Mouse (Mus musculus): ENCODE data around the gene Gp6.
"Not testable (repeated sequence)": the region's sequence is repeated elsewhere in the genome, so short reads cannot be mapped to it uniquely, and the experiment has no call there.

Gp6 gene

GRCm38 (mm10) chr7:4397730-4398129 lies at the start of gene Gp6:
Gp6 (minus strand) TSS chr7:4397744.
- no peak for DNase-seq

DNA sequence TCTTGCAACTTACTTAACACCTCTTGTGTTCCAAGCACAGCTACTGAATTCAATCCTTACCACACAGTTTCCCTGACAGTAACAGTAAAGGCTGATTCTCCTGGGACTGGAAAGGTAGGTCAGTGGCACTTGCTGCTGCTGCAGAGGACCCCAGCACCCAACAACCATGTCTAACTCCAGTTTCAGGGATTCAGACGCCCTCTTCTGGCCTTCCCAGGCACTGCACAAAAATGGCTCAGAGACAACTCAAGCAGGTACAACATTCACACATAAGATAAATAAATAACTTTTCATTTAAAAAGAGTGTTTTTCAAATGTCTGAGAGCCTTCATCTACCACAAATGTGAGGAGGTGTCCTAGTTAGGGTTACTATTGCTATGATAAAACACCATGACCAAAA lies 49.6 kb upstream of the Gp6 start:
- no peak for DNase-seq

DNA sequence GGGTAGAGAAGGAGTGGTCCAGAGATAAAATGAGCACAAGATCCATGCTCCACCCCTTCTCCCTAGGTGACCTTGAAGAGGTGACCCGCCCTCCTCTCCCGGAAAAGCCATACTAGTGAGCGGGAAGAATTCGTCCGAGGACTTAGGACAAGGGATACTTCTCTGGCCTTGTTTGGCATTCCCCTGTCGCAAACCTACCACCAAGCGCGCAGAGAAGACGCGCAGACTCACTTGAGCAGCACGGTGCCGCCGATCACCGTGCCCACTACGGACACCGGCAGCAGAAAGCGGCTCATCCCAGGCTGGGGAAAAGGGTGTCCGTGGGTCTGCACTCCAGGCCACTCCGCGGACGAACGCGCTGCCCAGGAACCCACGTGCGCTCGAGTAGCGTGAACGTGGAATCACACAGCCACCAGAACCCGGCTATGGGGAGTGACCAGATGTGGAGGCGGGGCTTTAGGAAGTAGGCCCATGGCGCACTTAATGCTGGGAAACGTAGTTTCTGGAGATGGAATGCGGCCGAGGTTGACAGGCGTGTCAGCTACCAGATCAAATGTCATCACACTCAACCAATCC lies 47.8 kb upstream of the Gp6 start, which contains the start of gene Rdh13:
Gene Rdh13, minus strand, starts transcription at position 434 of the 576 bp plus-strand sequence.
- peak; percentile 93 for DNase-seq

- no peak for DNase-seq
These were observed 43.0 kb upstream of the Gp6 start for GRCm38 (mm10) chr7:4440549-4440948.

- DNase-seq = no peak
These were observed 40.2 kb upstream of the Gp6 start for GRCm38 (mm10) chr7:4437721-4438120.

- DNase-seq = no peak
These were observed 34.5 kb upstream of the Gp6 start for GRCm38 (mm10) chr7:4432026-4432425.

DNA sequence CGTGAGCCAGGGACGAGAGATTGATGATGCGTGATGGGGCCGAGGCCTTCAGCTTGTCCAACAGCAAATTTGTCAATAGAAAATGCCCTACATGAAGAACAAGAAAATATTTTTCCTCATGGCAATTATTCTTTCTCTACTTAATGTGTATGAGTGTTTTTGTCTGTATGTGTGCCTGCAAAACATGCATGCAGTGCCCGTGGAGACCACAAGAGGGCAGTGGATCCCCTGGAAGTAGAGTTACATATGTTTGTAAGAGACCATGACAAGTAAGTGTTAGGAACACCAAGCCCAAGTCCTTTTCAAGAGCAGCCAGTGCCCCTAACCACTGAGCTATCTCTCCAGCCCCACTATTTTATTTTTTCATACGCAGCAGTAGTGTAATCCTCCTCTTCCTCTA lies 34.0 kb upstream of the Gp6 start:
- peak; percentile 48 for DNase-seq

- no peak for DNase-seq
These were observed 32.8 kb upstream of the Gp6 start for GRCm38 (mm10) chr7:4430246-4430844.

DNA sequence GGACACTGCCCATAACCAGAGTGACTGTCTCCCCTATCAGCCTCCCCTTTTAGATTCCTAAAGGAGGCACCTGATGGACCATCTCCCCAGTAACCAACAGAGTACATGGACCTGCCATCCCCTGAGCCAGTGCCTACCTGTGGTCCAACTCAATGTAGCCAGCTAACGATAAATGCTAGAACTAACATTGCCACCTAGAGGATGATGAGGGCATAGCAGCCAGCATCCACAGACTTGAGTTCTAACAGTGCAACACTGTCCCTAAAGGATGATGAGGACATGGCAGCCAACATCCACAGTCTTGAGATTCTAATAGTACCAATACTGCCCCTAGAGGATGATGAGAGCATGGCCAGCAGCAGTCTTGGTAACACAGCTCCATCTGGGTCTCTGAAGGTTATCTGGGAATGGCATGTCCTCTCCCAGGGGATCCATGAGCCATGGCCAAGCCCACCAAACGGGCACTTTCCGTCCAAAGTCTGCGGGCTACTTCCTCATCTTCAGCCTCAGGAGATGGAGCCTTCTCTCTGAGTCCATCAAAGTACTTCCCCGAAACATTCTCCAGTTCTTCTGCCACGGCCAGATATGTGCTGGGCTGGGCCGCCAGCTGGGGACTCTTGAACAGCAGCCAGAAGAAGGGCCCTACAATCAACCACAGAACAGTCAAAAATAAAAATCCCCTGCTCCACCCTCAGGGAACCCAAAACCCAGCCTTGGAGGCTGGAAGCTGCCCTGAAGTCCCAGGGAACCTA lies 29.8 kb upstream of the Gp6 start:
- peak; percentile 88 for DNase-seq

- no peak for DNase-seq
These were observed 22.7 kb upstream of the Gp6 start for GRCm38 (mm10) chr7:4420230-4420629.

GRCm38 (mm10) chr7:4419681-4420080 lies 22.1 kb upstream of the Gp6 start:
- DNase-seq = no peak

DNA sequence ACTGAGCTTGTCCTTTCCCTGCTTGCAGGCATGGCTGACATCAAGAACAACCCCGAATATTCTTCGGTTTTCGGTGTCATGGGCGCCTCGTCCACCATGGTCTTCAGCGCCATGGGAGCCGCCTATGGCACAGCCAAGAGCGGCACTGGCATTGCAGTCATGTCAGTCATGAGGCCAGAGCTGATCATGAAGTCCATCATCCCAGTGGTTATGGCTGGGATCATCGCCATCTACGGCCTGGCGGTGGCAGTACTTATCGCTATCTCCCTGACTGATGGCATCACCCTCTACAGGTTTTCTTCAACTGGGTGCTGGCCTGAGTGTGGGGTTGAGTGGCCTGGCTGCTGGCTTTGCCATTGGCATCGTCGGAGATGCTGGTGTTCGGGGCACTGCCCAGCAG lies 14.9 kb upstream of the Gp6 start:
- not testable (repeated sequence) for DNase-seq

DNA sequence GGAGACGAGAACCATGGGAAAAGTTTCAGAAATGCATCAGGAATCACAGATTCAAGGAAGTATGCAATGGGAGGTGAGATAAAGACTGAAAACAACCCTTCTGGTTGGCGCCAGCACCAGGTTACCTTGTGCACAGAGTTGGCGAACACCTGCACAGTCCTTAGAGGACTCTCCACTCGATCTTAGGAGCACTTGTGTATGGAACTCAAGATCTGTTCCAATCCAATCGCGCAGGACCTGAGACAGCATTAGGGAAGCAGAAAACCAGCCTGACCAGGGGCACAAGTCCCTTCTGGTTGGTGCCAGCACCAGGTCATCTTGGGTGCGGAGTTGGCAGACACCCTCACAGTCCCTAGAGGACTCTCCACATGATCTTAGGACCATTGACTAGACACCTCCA lies 24.0 kb downstream of the Gp6 start:
- DNase-seq = no peak

- DNase-seq = no peak
These were observed 60.0 kb downstream of the Gp6 start, which contains the start of gene Ncr1 for GRCm38 (mm10) chr7:4337509-4337908. Ncr1 (plus strand) TSS chr7:4337724.

DNA sequence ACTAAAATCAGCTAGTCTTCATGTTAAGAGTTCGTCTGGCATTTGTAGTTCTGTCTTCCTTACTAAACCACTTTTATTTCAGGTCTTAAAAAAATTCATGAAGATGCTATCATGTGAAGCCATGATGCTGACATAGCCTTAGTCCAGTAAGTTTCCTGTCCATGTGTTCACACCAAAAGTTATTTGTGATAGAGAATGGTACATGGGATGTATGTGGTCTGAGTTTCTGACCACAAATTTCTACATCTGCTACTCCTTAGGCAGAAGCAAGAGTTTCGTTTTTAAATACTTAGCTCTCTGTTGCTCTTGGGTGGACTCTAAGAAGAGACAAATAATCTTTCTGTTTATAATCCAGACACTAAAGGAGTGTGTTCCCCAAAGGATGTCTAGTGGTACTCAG lies 74.2 kb downstream of the Gp6 start:
- no peak for DNase-seq
